Mouse (Mus musculus) CH12.LX (cell line): Measurements from ENCODE around the gene Bhlhe40. TPM values are rescaled to one million over a fixed set of nuclear protein-coding genes. Genes with fewer than 3 reads are reported as not detected.

Experiments used
- DNase-seq: peaks from one replicate; pipeline ENCODE4 v3.0.0-alpha.2; 2013; ENCODE audit errors: extremely low read depth
- H3K27ac ChIP-seq: 2 replicates; pipeline ENCODE4 v1.5.1; 2012; ENCODE audit warnings: low read depth, mild to moderate bottlenecking, control low read depth, moderate library complexity; ENCODE audit not compliant: insufficient read depth
- H3K27me3 ChIP-seq: replicated peaks from 2 replicates; pipeline ENCODE3; 2012; ENCODE audit warnings: inconsistent platforms
- H3K36me3 ChIP-seq, 2 experiments: replicated peaks in 1 of 2; 2 replicates each; pipeline versions ENCODE3 to v1.6.1; 2012; ENCODE audit warnings: inconsistent platforms in 1 of 2, low read length in 1 of 2, mild to moderate bottlenecking in 1 of 2, mixed read lengths in 1 of 2, moderate library complexity in 1 of 2; ENCODE audit not compliant: control insufficient read depth in 1 of 2, insufficient read depth in 1 of 2
- H3K4me1 ChIP-seq, 2 experiments: 2 replicates each; pipeline ENCODE4 v1.6.1; 2012; ENCODE audit warnings: inconsistent platforms in 1 of 2, moderate library complexity in 1 of 2; ENCODE audit not compliant: insufficient read depth in 2 of 2, control insufficient read depth in 1 of 2
- H3K4me2 ChIP-seq: 2 replicates; pipeline ENCODE4 v1.6.1; 2012; ENCODE audit warnings: low read depth, mild to moderate bottlenecking, control low read depth; ENCODE audit not compliant: poor library complexity, insufficient read depth, severe bottlenecking
- H3K4me3 ChIP-seq, 3 experiments: fragments of 150-350 bp in 1 of 3; sonication (generic) in 1 of 3; replicated peaks in 1 of 3; 2 replicates each; pipeline versions ENCODE3 to v1.5.1; 2011 to 2012; ENCODE audit warnings: low read depth in 2 of 3, low read length in 2 of 3, mild to moderate bottlenecking in 2 of 3, moderate library complexity in 2 of 3, control low read depth in 1 of 3, improper control_type of control experiment in 1 of 3, inconsistent platforms in 1 of 3, mixed read lengths in 1 of 3; ENCODE audit not compliant: poor library complexity in 1 of 3
- H3K79me2 ChIP-seq: replicated peaks from 2 replicates; pipeline ENCODE4 v1.6.1; 2012; ENCODE audit warnings: mild to moderate bottlenecking, moderate library complexity; ENCODE audit not compliant: control insufficient read depth, poor library complexity, insufficient read depth, severe bottlenecking; ENCODE audit errors: extremely low read depth
- H3K9ac ChIP-seq: 2 replicates; pipeline ENCODE4 v1.6.1; 2012; ENCODE audit warnings: low read depth, mild to moderate bottlenecking, control low read depth, moderate library complexity; ENCODE audit not compliant: insufficient read depth
- H3K9me3 ChIP-seq: replicated peaks from 2 replicates; pipeline ENCODE3; 2012; ENCODE audit warnings: low read length, inconsistent platforms, mixed read lengths
- BHLHE40 ChIP-seq: IDR thresholded peaks from 2 replicates; pipeline ENCODE4 v1.6.1; 2011; ENCODE audit warnings: mild to moderate bottlenecking, low read depth, low read length, improper control_type of control experiment
- CHD1 ChIP-seq: IDR thresholded peaks from 2 replicates; pipeline ENCODE4 v1.6.1; 2012; ENCODE audit warnings: low read depth, low read length, improper control_type of control experiment, inconsistent platforms
- CHD2 ChIP-seq: IDR thresholded peaks from 2 replicates; pipeline ENCODE4 v1.6.1; 2011; ENCODE audit warnings: low read length, improper control_type of control experiment
- CTCF ChIP-seq, 2 experiments: IDR thresholded peaks in 1 of 2; conservative IDR thresholded peaks in 1 of 2; 2 replicates each; pipeline ENCODE4 v1.5.1; 2011 to 2012; ENCODE audit warnings: low read depth in 2 of 2, low read length in 2 of 2, improper control_type of control experiment in 1 of 2, inconsistent platforms in 1 of 2, mild to moderate bottlenecking in 1 of 2, moderate library complexity in 1 of 2
- E2F4 ChIP-seq: IDR thresholded peaks from 2 replicates; pipeline ENCODE4 v1.6.1; 2011; ENCODE audit warnings: low read depth, low read length, improper control_type of control experiment; ENCODE audit not compliant: insufficient replicate concordance
- ELF1 ChIP-seq: IDR thresholded peaks from 2 replicates; pipeline ENCODE4 v1.6.1; 2014; ENCODE audit warnings: low read depth, mild to moderate bottlenecking, inconsistent platforms, low read length, improper control_type of control experiment
- EP300 ChIP-seq: IDR thresholded peaks from 2 replicates; pipeline ENCODE4 v1.6.1; 2011; ENCODE audit warnings: low read length, improper control_type of control experiment
- ETS1 ChIP-seq: conservative IDR thresholded peaks from 2 replicates; pipeline ENCODE4 v1.6.1; 2012; ENCODE audit warnings: low read depth, mild to moderate bottlenecking, inconsistent platforms, low read length, improper control_type of control experiment, moderate library complexity
- GABPA ChIP-seq: IDR thresholded peaks from 2 replicates; pipeline ENCODE4 v1.6.1; 2012; ENCODE audit warnings: low read depth, low read length, improper control_type of control experiment, inconsistent platforms; ENCODE audit not compliant: insufficient replicate concordance
- HCFC1 ChIP-seq: IDR thresholded peaks from 2 replicates; pipeline ENCODE4 v1.6.1; 2012; ENCODE audit warnings: low read depth, mild to moderate bottlenecking, inconsistent platforms, low read length, improper control_type of control experiment
- IRF4 ChIP-seq: IDR thresholded peaks from 2 replicates; pipeline ENCODE4 v1.6.1; 2014; ENCODE audit warnings: low read depth, mild to moderate bottlenecking, inconsistent platforms, low read length, improper control_type of control experiment
- JUN ChIP-seq: IDR thresholded peaks from 2 replicates; pipeline ENCODE4 v1.6.1; 2011; ENCODE audit warnings: low read depth, mild to moderate bottlenecking, low read length, improper control_type of control experiment, moderate library complexity; ENCODE audit not compliant: insufficient read depth
- JUND ChIP-seq: conservative IDR thresholded peaks from 2 replicates; pipeline ENCODE4 v1.6.1; 2011; ENCODE audit warnings: low read depth, low read length, improper control_type of control experiment
- KAT2A ChIP-seq: IDR thresholded peaks from 2 replicates; pipeline ENCODE4 v1.6.1; 2012; ENCODE audit warnings: low read length, improper control_type of control experiment, inconsistent platforms; ENCODE audit not compliant: insufficient replicate concordance
- MAFK ChIP-seq: IDR thresholded peaks from 2 replicates; pipeline ENCODE4 v1.6.1; 2011; ENCODE audit warnings: low read length, improper control_type of control experiment; ENCODE audit not compliant: insufficient replicate concordance
- MAX ChIP-seq: IDR thresholded peaks from 2 replicates; pipeline ENCODE4 v1.6.1; 2011; ENCODE audit warnings: low read length, improper control_type of control experiment
- MAZ ChIP-seq: IDR thresholded peaks from 2 replicates; pipeline ENCODE4 v1.6.1; 2012; ENCODE audit warnings: low read depth, mild to moderate bottlenecking, inconsistent platforms, low read length, improper control_type of control experiment, moderate library complexity
- MEF2A ChIP-seq: IDR thresholded peaks from 2 replicates; pipeline ENCODE4 v1.6.1; 2014; ENCODE audit warnings: low read depth, mild to moderate bottlenecking, inconsistent platforms, low read length, improper control_type of control experiment, borderline replicate concordance
- MXI1 ChIP-seq: IDR thresholded peaks from 2 replicates; pipeline ENCODE4 v1.6.1; 2011; ENCODE audit warnings: mild to moderate bottlenecking, low read depth, low read length, improper control_type of control experiment
- MYC ChIP-seq: IDR thresholded peaks from 2 replicates; pipeline ENCODE4 v1.6.1; 2011; ENCODE audit warnings: low read depth, mild to moderate bottlenecking, improper control_type of control experiment, low read length
- NELFE ChIP-seq: IDR thresholded peaks from 2 replicates; pipeline ENCODE4 v1.6.1; 2011; ENCODE audit warnings: low read depth, low read length, improper control_type of control experiment
- NRF1 ChIP-seq: IDR thresholded peaks from 2 replicates; pipeline ENCODE4 v1.6.1; 2014; ENCODE audit warnings: low read depth, mild to moderate bottlenecking, inconsistent platforms, low read length, improper control_type of control experiment, moderate library complexity
- PAX5 ChIP-seq: IDR thresholded peaks from 2 replicates; pipeline ENCODE4 v1.6.1; 2012; ENCODE audit warnings: low read length, inconsistent platforms, mixed read lengths
- POLR2A ChIP-seq: IDR thresholded peaks from 2 replicates; pipeline ENCODE4 v1.6.1; 2011; ENCODE audit warnings: low read depth, mild to moderate bottlenecking, improper control_type of control experiment, low read length
- POLR2AphosphoS2 ChIP-seq: IDR thresholded peaks from 2 replicates; pipeline ENCODE4 v1.6.1; 2011; ENCODE audit warnings: low read depth, low read length, improper control_type of control experiment
- RAD21 ChIP-seq: IDR thresholded peaks from 2 replicates; pipeline ENCODE4 v1.6.1; 2011; ENCODE audit warnings: low read depth, mild to moderate bottlenecking, low read length, improper control_type of control experiment, moderate library complexity
- RCOR1 ChIP-seq: conservative IDR thresholded peaks from 2 replicates; pipeline ENCODE4 v1.6.1; 2012; ENCODE audit warnings: low read depth, mild to moderate bottlenecking, inconsistent platforms, low read length, improper control_type of control experiment
- SIN3A ChIP-seq: IDR thresholded peaks from 2 replicates; pipeline ENCODE4 v1.6.1; 2012; ENCODE audit warnings: low read length, improper control_type of control experiment, inconsistent platforms
- SMC3 ChIP-seq: IDR thresholded peaks from 2 replicates; pipeline ENCODE4 v1.6.1; 2011; ENCODE audit warnings: low read depth, low read length, improper control_type of control experiment
- TBP ChIP-seq: conservative IDR thresholded peaks from 2 replicates; pipeline ENCODE4 v1.6.1; 2011; ENCODE audit warnings: low read depth, low read length, improper control_type of control experiment
- TCF12 ChIP-seq: IDR thresholded peaks from 2 replicates; pipeline ENCODE4 v1.6.1; 2014; ENCODE audit warnings: low read depth, mild to moderate bottlenecking, inconsistent platforms, low read length, improper control_type of control experiment
- UBTF ChIP-seq: IDR thresholded peaks from 2 replicates; pipeline ENCODE4 v1.6.1; 2012; ENCODE audit warnings: low read depth, mild to moderate bottlenecking, inconsistent platforms, low read length, improper control_type of control experiment, moderate library complexity
- USF1 ChIP-seq: IDR thresholded peaks from 2 replicates; pipeline ENCODE4 v1.6.1; 2014; ENCODE audit warnings: low read depth, mild to moderate bottlenecking, inconsistent platforms, low read length, improper control_type of control experiment
- USF2 ChIP-seq: conservative IDR thresholded peaks from 2 replicates; pipeline ENCODE4 v1.6.1; 2011; ENCODE audit warnings: low read depth, low read length, improper control_type of control experiment
- ZC3H11A ChIP-seq: IDR thresholded peaks from 2 replicates; pipeline ENCODE4 v1.6.1; 2012; ENCODE audit warnings: low read depth, mild to moderate bottlenecking, inconsistent platforms, low read length, improper control_type of control experiment
- ZKSCAN1 ChIP-seq: IDR thresholded peaks from 2 replicates; pipeline ENCODE4 v1.6.1; 2012; ENCODE audit warnings: low read depth, inconsistent platforms, low read length, improper control_type of control experiment, borderline replicate concordance
- ZMIZ1 ChIP-seq: IDR thresholded peaks from 2 replicates; pipeline ENCODE4 v1.6.1; 2012; ENCODE audit warnings: low read depth, mild to moderate bottlenecking, inconsistent platforms, low read length, improper control_type of control experiment
- ZNF384 ChIP-seq: IDR thresholded peaks from 2 replicates; pipeline ENCODE4 v1.6.1; 2012; ENCODE audit warnings: low read depth, low read length, improper control_type of control experiment, inconsistent platforms
- dilution Hi-C: fragments of 300-500 bp; cut with MboI; formaldehyde crosslinking; loops from 2 replicates; pipeline ENCODE4 v1.14.3; 2020; ENCODE audit warnings: low sequenced_read_pairs; ENCODE audit not compliant: extremely low pct_unique_long_range_greater_than_20kb, extremely low pct_ligation_motif_present
- in situ Hi-C: fragments of 300-500 bp; cut with MboI; formaldehyde crosslinking; loops from 3 replicates; pipeline ENCODE4 v1.14.3; 2019; ENCODE audit warnings: low sequenced_read_pairs, low pct_ligation_motif_present, low pct_unique_long_range_greater_than_20kb, mixed read lengths
- polyA plus RNA-seq: library from polyadenylated mRNA; unstranded; fragments of >175 nt; gene quantifications from 2 replicates; pipeline ENCODE4 v1.2.1, GENCODE M21; 2012; ENCODE audit warnings: low read depth; ENCODE audit not compliant: insufficient read length
- total RNA-seq, 2 experiments: library from RNA; depleted of rRNA; stranded (reverse); fragments of 300-350 nt in 1 of 2; fragments of >200 nt in 1 of 2; gene quantifications; 2 replicates each; pipeline ENCODE4 v1.2.3; 2012 to 2014

The Bhlhe40 gene
- total and polyA plus RNA-seq, 3 experiments: 55.4 to 130 (median 117) TPM

DNA sequence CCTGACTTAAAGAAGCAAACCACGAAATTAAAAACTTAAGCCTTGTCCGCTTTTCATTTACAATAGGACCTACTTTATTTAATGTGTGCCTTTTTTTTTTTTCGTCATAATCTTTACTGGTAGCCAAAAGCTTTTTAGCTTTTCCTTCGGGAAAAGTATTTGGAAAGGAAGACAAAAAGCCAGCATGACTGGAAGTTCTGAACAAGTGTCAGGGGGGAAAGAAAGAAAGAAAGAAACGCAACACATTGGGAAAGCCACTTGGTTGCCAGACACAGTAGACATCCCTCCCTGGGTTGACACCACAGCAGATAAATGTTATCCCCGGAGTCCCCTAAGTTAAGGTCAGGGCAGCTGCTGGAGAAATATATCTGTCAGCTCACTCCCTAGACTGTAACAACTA, 1.5 kb downstream of the Bhlhe40 start:
- H3K4me3 ChIP-seq: peak overlapping the region; percentile 63 to 99 (median 95)
- H3K9me3 ChIP-seq: no peaks in the 10 kb centered on the region
- H3K79me2 ChIP-seq: peaks cover 53% of the 10 kb centered on the region
- no peak for DNase-seq
- peak overlapping the region; percentile 97 for H3K9ac ChIP-seq
- no peaks in the 10 kb centered on the region for H3K27me3 ChIP-seq
- H3K36me3 ChIP-seq: peaks cover 25 to 37% of the 10 kb centered on the region in 2 experiments
- dilution Hi-C loops: no loop called here
- H3K4me2 ChIP-seq: peak overlapping the region; percentile 89
- peak overlapping the region; percentile 43; the same call in 1 of the 2 replicates for H3K27ac ChIP-seq
- TF ChIP-seq NELFE (no peak), CHD1 (peak; percentile 86; the same call in 1 of the 2 replicates), CHD2 (no peak), USF1 (no peak), TCF12 (no peak), JUN (no peak), MXI1 (no peak), ETS1 (no peak), MAZ (peak; percentile 60), POLR2AphosphoS2 (no peak), ELF1 (no peak), SMC3 (no peak), MYC (0 out of 2 replicates have a peak, but pooled peaks have one; percentile 6), MAX (peak; percentile 27; the same call in 1 of the 2 replicates), EP300 (no peak), MEF2A (no peak), ZC3H11A (no peak), TBP (no peak), NRF1 (no peak), SIN3A (peak; percentile 73; the same call in 1 of the 2 replicates), IRF4 (no peak), MAFK (no peak), ZMIZ1 (peak; percentile 12; the same call in 1 of the 2 replicates), CTCF (conservative IDR thresholded peaks at IDR 0.05 in 1 of 2, IDR thresholded peaks at IDR 0.05 in 1 of 2; ENCODE audit: low read depth in 2 of 2, low read length in 2 of 2) (no peak), ZNF384 (no peak), ZKSCAN1 (no peak), RAD21 (no peak), JUND (no peak), BHLHE40 (no peak), GABPA (no peak), KAT2A (0 out of 2 replicates have a peak, but pooled peaks have one; percentile 21), RCOR1 (no peak), POLR2A (no peak), HCFC1 (no peak), PAX5 (no peak), USF2 (no peak), UBTF (no peak), E2F4 (no peak)
- in situ Hi-C loops: loop anchor here (5.0 kb wide), 1 partner anchor 110 kb away; no protein-coding TSS in a partner anchor
- peaks cover 7 to 36% of the 10 kb centered on the region in 2 experiments; a peak in 3 of 4 replicates for H3K4me1 ChIP-seq
